Mouse (Mus musculus) bone marrow macrophage, adult 2 months (primary cell): Measurements from ENCODE around the gene Akt1.

Experiments used
- CTCF ChIP-seq: IDR thresholded peaks from 2 replicates; pipeline ENCODE4 v1.5.1; 2012; ENCODE audit warnings: low read depth, mild to moderate bottlenecking, low read length, moderate library complexity
- POLR2A ChIP-seq: IDR thresholded peaks from 2 replicates; pipeline ENCODE4 v1.6.1; 2012; ENCODE audit warnings: mild to moderate bottlenecking, low read depth, low read length, borderline replicate concordance

DNA sequence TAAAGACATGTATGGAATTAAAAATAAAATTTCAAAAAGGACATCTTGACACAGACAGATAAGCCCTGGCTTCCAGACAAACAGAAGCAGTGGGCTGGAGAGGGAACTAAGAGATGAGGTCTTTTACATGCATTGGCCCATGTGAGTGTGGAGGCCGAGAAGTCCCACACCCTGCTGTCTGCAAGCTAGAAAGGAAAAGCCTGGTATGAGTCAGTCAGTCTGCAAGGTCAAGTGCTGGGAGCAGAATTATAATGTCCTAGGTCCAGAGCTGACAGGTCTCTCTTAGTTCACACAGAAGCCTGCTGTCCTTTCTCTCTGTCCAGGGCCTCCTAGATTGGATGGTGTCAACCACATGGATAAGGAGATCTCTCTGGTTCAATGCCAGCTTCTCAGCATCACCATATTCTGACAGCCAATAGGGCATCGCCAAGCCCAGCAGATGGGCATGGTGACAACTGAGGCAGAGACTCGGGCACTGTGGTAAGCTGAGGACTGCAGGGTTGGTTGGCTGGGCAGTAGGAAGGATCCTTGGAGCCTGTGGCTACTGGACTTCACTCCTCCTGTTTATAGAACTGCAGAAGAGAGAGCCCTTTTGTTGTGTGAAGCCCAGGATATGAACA, 22.2 kb upstream of the Akt1 start:
- TF ChIP-seq CTCF (no peak), POLR2A (no peak)
